Mouse (Mus musculus) heart, postnatal 0 days (tissue): ENCODE measurements at regions not wholly inside any gene's neighbourhood (a gene's known extent, or its start where the extent isn't known, plus 50 kb on each side); places are given as distances from the start of the nearest gene placed in this dataset.

Source experiments
- ATAC-seq: fragments of 200-750 bp; cut with Nextera tagmentation; 2 replicates; pipeline ENCODE4 v1.8.0; 2017; ENCODE audit warnings: low read depth, moderate number of reproducible peaks, moderate library complexity; ENCODE audit not compliant: insufficient read depth
- DNase-seq: peaks from one replicate; pipeline ENCODE4 v3.0.0-alpha.2; 2016; ENCODE audit warnings: low spot score
- H3K27ac ChIP-seq: fragments of 300-500 bp; sonication (generic); 2 replicates; pipeline ENCODE4 v1.5.1; 2014; ENCODE audit warnings: low read depth, mild to moderate bottlenecking
- H3K27me3 ChIP-seq: fragments of 300-500 bp; sonication (generic); 2 replicates; pipeline ENCODE4 v1.6.1; 2014; ENCODE audit warnings: low read length, mixed read lengths; ENCODE audit not compliant: control insufficient read depth, insufficient read depth
- H3K36me3 ChIP-seq: fragments of 300-500 bp; sonication (generic); replicated peaks from 2 replicates; pipeline ENCODE4 v1.6.1; 2014; ENCODE audit warnings: low read length, mixed read lengths; ENCODE audit not compliant: control insufficient read depth, insufficient read depth
- H3K4me1 ChIP-seq: fragments of 300-500 bp; sonication (generic); 2 replicates; pipeline ENCODE4 v1.6.1; 2014; ENCODE audit warnings: antibody characterized with exemption; ENCODE audit not compliant: control insufficient read depth, insufficient read depth
- H3K4me2 ChIP-seq: fragments of 300-500 bp; sonication (generic); 2 replicates; pipeline ENCODE4 v1.6.1; 2014; ENCODE audit warnings: low read depth, mild to moderate bottlenecking, low read length, moderate library complexity
- H3K4me3 ChIP-seq: fragments of 300-500 bp; sonication (generic); 2 replicates; pipeline ENCODE4 v1.5.1; 2014; ENCODE audit warnings: low read depth, low read length
- H3K9ac ChIP-seq: fragments of 300-500 bp; sonication (generic); replicated peaks from 2 replicates; pipeline ENCODE4 v1.6.1; 2014; ENCODE audit warnings: low read depth, low read length, mixed read lengths
- H3K9me3 ChIP-seq: fragments of 300-500 bp; sonication (generic); replicated peaks from 2 replicates; pipeline ENCODE4 v1.6.1; 2016; ENCODE audit warnings: low read length; ENCODE audit not compliant: control insufficient read depth
- CTCF ChIP-seq: IDR thresholded peaks from 2 replicates; pipeline ENCODE4 v1.5.1; 2016; ENCODE audit warnings: antibody characterized with exemption, control low read depth, low read depth
- EP300 ChIP-seq: IDR thresholded peaks from 2 replicates; pipeline ENCODE4 v1.6.1; 2016; ENCODE audit warnings: antibody characterized with exemption, low read depth
- WGBS: fragments of 180-500 bp; shearing (Covaris S2); extraction: QIAGEN DNeasy Blood & Tissue Kit; methylation state at CpG from one replicate; pipeline ENCODE4 v1.1.7; 2014; 5-methylcytosine and 5-hydroxymethylcytosine counted together

GRCm38 (mm10) chr14:48815941-48816340, 142.3 kb upstream of the Otx2 start:
- 80% methylated on average over 3 of the region's 3 CpGs for WGBS

GRCm38 (mm10) chr14:48815231-48815728, 141.7 kb upstream of the Otx2 start:
- DNase-seq (no peak), ATAC-seq (no peak)
- no peaks in the 10 kb centered on the region for H3K4me1 ChIP-seq
- H3K4me3 ChIP-seq, result no peak overlapping the region
- no peak overlapping the region for H3K9ac ChIP-seq
- no peaks in the 10 kb centered on the region for H3K36me3 ChIP-seq
- 68% methylated on average over 8 of the region's 8 CpGs for WGBS
- no peak overlapping the region for H3K4me2 ChIP-seq
- TF ChIP-seq EP300 (no peak), CTCF (no peak)
- H3K27me3 ChIP-seq, result no peaks in the 10 kb centered on the region
- H3K9me3 ChIP-seq, result no peaks in the 10 kb centered on the region
- no peak overlapping the region for H3K27ac ChIP-seq

More at GRCm38 (mm10) chr14:48815941-48816340, 142.3 kb upstream of the Otx2 start:
- Histone ChIP-seq H3K27me3 (no peaks in the 10 kb centered on the region), H3K9me3 (no peaks in the 10 kb centered on the region), H3K4me3 (no peak overlapping the region), H3K9ac (no peak overlapping the region), H3K4me2 (no peak overlapping the region), H3K27ac (no peak overlapping the region), H3K4me1 (no peaks in the 10 kb centered on the region), H3K36me3 (no peaks in the 10 kb centered on the region)
- DNase-seq, result no peak
- ATAC-seq, result no peak
- no peak for TF ChIP-seq EP300
- TF ChIP-seq CTCF, result no peak

GRCm38 (mm10) chr14:48812741-48813495, 139.3 kb upstream of the Otx2 start:
- WGBS, result 84% methylated on average over 11 of the region's 11 CpGs
- ATAC-seq, result no peak

GRCm38 (mm10) chr14:48804098-48804497, 130.5 kb upstream of the Otx2 start:
- H3K4me3 ChIP-seq, result no peak overlapping the region
- WGBS, result 86% methylated on average over 4 of the region's 4 CpGs
- H3K9me3 ChIP-seq, result no peaks in the 10 kb centered on the region
- H3K4me1 ChIP-seq, result no peaks in the 10 kb centered on the region
- TF ChIP-seq CTCF (no peak), EP300 (no peak)
- no peaks in the 10 kb centered on the region for H3K36me3 ChIP-seq
- H3K4me2 ChIP-seq, result no peak overlapping the region
- DNase-seq (no peak), ATAC-seq (no peak)
- H3K9ac ChIP-seq, result no peak overlapping the region
- no peak overlapping the region for H3K27ac ChIP-seq
- no peaks in the 10 kb centered on the region for H3K27me3 ChIP-seq

More at GRCm38 (mm10) chr14:48812741-48813495, 139.3 kb upstream of the Otx2 start:
- no peak overlapping the region for H3K4me3 ChIP-seq
- TF ChIP-seq EP300, result no peak
- no peak for TF ChIP-seq CTCF
- no peaks in the 10 kb centered on the region for H3K36me3 ChIP-seq
- H3K9ac ChIP-seq, result no peak overlapping the region
- H3K4me1 ChIP-seq, result no peaks in the 10 kb centered on the region
- no peaks in the 10 kb centered on the region for H3K9me3 ChIP-seq
- H3K27ac ChIP-seq, result no peak overlapping the region
- no peaks in the 10 kb centered on the region for H3K27me3 ChIP-seq
- no peak for DNase-seq
- H3K4me2 ChIP-seq, result no peak overlapping the region

- ATAC-seq (no peak), DNase-seq (no peak)
- TF ChIP-seq EP300 (no peak), CTCF (no peak)
- Histone ChIP-seq H3K4me1 (no peaks in the 10 kb centered on the region), H3K9me3 (no peaks in the 10 kb centered on the region), H3K4me2 (no peak overlapping the region), H3K36me3 (no peaks in the 10 kb centered on the region), H3K27me3 (no peaks in the 10 kb centered on the region), H3K4me3 (no peak overlapping the region), H3K27ac (no peak overlapping the region), H3K9ac (no peak overlapping the region)
- WGBS, result 52% methylated on average over 14 of the region's 14 CpGs
These were observed 127.7 kb upstream of the Otx2 start for GRCm38 (mm10) chr14:48801283-48801682.

- no peaks in the 10 kb centered on the region for H3K4me1 ChIP-seq
- H3K27ac ChIP-seq, result no peak overlapping the region
- no peak overlapping the region for H3K9ac ChIP-seq
- no peak overlapping the region for H3K4me2 ChIP-seq
- DNase-seq, result no peak
- no peak for TF ChIP-seq CTCF
- no peak for TF ChIP-seq EP300
- no peaks in the 10 kb centered on the region for H3K27me3 ChIP-seq
- H3K9me3 ChIP-seq, result no peaks in the 10 kb centered on the region
- WGBS, result 24% methylated on average over 5 of the region's 5 CpGs
- no peaks in the 10 kb centered on the region for H3K36me3 ChIP-seq
- no peak for ATAC-seq
- no peak overlapping the region for H3K4me3 ChIP-seq
These were observed 127.2 kb upstream of the Otx2 start for GRCm38 (mm10) chr14:48800857-48801256.
